Mouse (Mus musculus): Measurements from ENCODE around the gene Iars.

Gene Iars

GRCm38 (mm10) chr13:49681351-49682232, at the start of gene Iars:
Gene Iars, plus strand, starts transcription at chr13:49682100.
- peak; percentile 99 to 100 for DNase-seq (ENCODE audit: low spot score in 2 of 2)

- no peak for DNase-seq (ENCODE audit: low spot score in 2 of 2)
Observed at GRCm38 (mm10) chr13:49639965-49640364, 41.9 kb upstream of the Iars start.

- no peak for DNase-seq (ENCODE audit: low spot score in 2 of 2)
Observed at GRCm38 (mm10) chr13:49642650-49643049, 39.2 kb upstream of the Iars start.

DNA sequence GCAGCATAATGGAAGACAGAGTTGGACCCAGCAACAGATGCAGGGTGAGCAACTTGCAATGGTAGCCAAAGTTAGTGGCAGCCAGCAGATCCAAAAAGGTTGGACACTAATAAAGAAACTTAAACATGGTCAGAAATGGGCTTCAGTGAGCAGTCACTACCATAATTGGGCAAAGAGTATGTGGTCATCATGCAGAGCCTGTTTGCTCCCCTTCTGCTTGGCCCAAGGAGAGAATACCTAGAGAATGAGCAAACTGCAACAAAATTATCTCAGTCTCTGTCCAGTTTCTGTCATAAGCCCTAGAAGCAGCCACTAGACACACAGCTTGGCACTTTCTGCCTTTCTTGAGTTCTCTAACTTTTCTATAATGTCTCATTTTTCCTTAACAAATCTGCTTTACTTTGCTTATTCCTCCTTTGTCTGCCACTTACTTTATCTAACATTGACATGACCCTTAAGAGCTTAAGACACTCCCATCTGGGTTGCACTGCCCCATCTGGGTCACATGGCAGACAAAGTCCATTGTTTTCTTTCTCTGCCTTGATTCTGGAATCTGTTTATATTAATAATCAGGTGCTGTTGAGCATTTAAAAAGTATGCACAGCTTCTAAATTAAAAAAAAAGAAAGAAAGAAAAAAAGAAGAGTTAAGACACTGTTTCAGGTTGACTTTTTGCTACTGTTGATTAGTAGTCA, 38.1 kb upstream of the Iars start:
- no peak for DNase-seq (ENCODE audit: low spot score in 2 of 2)

DNA sequence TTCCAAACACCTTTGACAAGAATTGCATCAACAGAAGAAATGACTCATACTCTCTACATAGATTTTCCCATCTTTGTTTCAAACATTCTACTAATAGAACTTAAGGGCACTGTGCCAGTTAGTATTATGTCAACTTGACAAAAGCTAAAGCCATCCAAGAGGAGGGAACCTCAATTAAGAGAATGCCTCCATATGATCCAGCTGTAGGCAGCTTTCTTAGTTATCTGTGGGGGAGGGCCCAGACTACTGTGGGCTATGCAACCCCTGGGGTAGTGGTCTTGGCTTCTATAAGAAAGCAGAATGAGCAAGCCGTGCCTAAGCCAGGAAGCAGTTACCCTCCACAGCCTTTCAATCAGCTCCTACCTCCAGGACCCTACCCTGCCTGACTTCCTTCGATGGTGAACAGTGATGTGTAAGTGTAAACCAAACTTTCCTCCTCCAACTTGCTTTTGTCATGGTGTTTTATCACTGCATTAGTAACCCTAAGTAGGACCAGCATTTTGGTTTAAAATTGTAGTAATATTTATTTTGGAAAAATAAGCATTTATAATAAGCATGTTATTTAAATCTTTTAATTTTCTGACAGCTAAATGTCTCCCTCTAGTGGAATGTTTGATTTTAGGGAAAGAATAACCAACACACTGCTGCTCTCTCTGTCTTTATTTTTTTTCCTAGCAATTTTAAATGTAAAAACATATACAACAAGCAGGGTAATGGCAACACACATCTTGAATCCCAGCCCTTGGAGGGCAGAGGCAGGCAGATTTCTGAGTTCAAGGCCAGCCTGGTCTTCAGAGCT, 37.0 kb upstream of the Iars start:
- DNase-seq (ENCODE audit: low spot score in 2 of 2) = no peak

DNA sequence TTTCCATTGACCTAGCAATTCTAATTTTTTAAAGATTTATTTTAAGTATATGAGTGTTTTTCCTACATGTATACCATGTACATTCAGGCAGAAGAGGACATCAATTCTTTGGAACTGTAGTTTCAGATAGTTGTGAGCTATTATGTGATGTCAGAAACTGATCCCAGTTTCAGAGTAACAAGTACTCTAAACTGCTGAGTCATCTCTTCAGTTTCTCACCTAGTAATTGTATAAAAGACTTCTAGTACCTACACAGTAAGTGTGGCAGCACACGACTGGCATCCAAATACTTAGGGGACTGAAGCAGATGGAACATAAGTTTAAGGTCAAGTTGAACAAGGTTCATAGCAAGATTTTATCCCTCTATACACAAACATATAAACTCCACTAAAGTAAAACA, 35.9 kb upstream of the Iars start:
- no peak for DNase-seq (ENCODE audit: low spot score in 2 of 2)

- DNase-seq (ENCODE audit: low spot score in 2 of 2) = no peak
Observed at GRCm38 (mm10) chr13:49651136-49651535, 30.8 kb upstream of the Iars start.

- no peak for DNase-seq (ENCODE audit: low spot score in 2 of 2)
Observed at GRCm38 (mm10) chr13:49651781-49652351, 30.0 kb upstream of the Iars start.

DNA sequence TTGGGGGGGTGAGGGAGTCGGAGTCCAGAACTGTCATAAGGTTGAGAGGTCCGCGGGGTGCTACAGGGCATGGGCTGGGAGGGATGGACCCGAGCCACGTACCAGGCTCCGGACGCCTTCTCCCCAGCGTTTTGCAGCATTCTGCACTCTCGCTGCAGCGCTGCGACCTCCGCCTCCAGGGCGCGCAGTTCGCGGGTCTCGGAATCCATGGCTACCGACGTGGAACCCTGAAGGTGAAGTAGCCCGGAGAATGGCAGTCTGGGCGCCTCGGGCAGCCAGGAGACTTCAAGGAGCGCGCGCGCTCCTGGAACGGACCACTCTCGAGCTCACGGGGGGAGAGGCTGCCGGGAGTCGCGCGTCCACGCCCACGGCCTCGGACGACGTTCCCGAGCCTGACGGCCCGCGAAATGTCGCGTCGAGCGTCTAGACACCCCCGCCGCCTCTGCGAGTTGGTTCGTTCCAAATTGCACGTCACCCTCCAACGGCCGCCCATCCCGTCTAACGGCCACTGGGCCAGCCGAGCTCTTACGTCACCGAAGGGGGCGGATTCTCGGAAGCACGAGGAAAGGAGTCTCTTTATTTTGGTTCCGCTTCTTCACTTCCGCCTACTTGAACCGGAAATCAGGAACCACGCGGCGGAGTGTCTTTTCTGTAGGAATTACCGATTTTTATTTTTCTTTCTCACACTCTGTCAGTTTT, 29.3 kb upstream of the Iars start, which contains the start of the genes Cenpp and Nol8:
Gene Cenpp, minus strand, starts transcription at position 305 of the 699 bp plus-strand sequence.
Gene Nol8, plus strand, starts transcription at position 598 of the 699 bp plus-strand sequence.
- DNase-seq (ENCODE audit: low spot score in 2 of 2) = peak; percentile 98 to 100

- no peak for DNase-seq (ENCODE audit: low spot score in 2 of 2)
Observed at GRCm38 (mm10) chr13:49653180-49653541, 28.7 kb upstream of the Iars start.

DNA sequence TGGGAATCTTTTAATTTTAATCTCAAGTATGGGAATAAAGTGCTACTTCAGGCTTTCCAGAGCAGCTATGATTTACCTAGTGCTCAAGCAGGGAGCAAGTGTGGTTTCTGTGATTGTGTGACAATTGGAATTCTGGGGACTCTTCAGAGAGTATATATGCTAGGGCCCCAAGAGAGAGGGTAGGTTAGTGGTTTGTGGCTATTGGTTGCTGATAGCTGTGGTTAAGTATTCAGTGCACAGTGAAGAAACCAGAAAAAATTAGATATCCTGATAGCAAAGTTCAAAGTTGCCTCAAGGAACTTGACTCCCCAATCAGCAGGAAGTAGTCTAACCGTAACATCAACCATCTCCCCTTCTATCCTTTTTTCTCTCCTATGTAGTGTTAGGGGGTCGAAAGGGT, 4.1 kb upstream of the Iars start:
- DNase-seq (ENCODE audit: low spot score in 2 of 2) = no peak

- DNase-seq (ENCODE audit: low spot score in 2 of 2) = peak in 1 of 2 experiments; percentile 8
Observed at GRCm38 (mm10) chr13:49682233-49682846, 440 bp downstream of the Iars start.

DNA sequence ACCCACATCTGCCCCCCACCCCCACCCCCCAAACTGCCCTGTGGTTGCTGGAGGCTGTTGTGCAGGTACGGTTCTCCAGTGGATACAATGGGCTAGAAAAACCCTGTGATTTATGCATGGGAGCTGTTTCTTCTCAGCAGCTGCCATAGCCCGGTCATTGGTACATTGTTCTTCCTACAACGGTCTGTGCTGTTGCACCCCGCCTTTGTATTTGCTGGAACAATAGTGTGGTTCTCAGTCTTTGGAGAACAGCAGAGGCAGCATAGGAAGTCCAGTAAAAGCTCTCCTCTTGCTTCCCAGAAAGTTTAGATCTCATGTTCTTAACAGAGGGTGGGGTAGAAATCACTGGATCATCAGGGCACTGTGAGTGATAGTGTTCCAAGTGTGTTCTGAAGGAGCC, 2.4 kb downstream of the Iars start:
- DNase-seq (ENCODE audit: low spot score in 2 of 2) = no peak

DNA sequence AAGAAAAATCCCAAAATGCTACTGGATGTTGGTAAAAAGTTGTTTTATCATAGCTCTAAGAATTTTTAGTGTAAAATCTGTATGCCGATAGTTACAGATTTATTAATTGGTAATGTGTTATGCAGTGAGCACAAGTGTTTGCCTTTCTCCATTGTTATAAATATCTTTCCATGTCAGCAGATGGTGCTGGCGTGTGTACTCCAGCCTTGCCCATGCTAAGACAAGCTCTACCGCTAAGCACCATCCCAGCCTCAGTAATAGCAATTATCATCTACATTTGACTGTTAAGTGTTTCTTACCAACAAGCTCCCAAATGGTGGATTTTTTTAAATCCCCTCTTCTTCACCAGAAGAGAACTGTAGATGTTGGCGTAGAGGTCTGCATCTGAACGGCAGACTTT, 9.2 kb downstream of the Iars start:
- DNase-seq (ENCODE audit: low spot score in 2 of 2) = no peak

GRCm38 (mm10) chr13:49703216-49703779, 21.4 kb downstream of the Iars start:
- DNase-seq (ENCODE audit: low spot score in 2 of 2) = no peak

DNA sequence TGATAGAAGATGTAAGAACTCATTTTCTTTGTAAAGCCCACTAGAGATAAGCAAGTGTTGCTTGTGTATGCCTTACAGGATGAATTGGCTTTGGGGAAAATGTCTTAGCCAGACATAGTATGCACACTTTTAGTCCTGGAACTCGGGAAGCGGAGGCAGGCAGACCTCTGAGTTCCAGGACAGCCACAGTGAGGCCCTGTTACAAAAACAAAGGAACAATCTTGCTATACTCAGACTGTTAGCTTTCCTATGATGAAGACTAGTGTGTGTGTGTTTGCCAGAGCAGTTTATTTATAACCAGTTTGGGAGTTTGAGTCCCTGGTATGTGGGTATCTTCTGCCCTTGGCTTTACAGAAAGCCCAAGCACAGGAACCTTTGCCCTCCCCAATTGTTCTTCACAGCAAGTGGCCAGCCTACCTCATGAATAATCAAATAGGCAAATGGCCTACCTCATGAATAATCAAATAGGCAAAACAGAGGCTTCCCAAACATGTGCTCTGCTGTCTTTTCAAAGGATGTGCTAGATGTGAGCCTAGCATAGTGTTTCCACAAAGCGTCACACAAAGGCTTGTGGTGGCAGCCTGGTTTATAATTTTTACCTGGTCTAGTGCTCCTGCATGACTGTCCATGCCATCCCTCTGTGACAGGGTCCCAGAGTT, 24.3 kb downstream of the Iars start:
- no peak for DNase-seq (ENCODE audit: low spot score in 2 of 2)

GRCm38 (mm10) chr13:49708311-49708710, 26.4 kb downstream of the Iars start:
- no peak for DNase-seq (ENCODE audit: low spot score in 2 of 2)

DNA sequence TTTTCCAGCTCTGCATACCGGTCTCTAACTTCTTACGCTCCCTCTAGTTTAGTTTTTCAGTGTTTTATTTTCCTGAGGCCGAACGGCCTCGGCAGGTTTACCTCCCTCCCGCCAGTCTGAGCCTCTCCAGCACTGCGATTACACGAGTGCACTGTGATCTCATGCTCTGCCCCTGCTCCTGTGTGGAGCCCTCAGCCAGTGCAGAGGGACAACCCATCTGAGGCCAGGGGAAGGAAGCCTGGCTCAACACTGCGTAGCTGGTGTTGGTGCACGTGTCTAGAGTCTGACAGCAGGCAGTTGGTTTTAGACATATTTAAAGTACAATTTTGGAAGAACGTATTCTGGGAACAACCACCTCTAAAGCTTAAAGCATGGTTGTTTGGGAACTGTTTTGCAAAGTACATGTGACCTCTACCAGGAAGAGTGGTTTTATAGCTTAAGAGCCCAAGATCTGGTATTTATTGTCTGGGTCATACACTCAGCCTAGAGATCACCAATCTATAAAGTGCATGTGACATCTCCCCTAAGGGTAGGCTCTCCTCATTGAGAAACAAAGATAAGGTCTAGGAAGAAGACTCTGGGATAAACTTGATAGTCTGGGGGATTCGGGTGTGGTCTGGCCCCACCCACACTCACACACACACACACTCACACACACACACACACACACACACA, 30.3 kb downstream of the Iars start:
- no peak for DNase-seq (ENCODE audit: low spot score in 2 of 2)

- DNase-seq (ENCODE audit: low spot score in 2 of 2) = no peak
Observed at GRCm38 (mm10) chr13:49719310-49719709, 37.4 kb downstream of the Iars start.

Data from frontal cortex, postnatal 14 days (tissue).